Mouse (Mus musculus): Measurements from ENCODE around the gene Cabp7.
"Not testable (repeated sequence)": the region's sequence is repeated elsewhere in the genome, so short reads cannot be mapped to it uniquely, and the experiment has no call there.

Gene Cabp7

GRCm38 (mm10) chr11:4747285-4747684 lies 707 bp upstream of the Cabp7 start:
- no peak for DNase-seq (ENCODE audit: low spot score in 2 of 2)

GRCm38 (mm10) chr11:4745969-4746368 lies 609 bp downstream of the Cabp7 start:
- no peak for DNase-seq (ENCODE audit: low spot score in 2 of 2)

GRCm38 (mm10) chr11:4744691-4745090 lies 1.9 kb downstream of the Cabp7 start:
- DNase-seq (ENCODE audit: low spot score in 2 of 2): no peak

GRCm38 (mm10) chr11:4740785-4741184 lies 5.8 kb downstream of the Cabp7 start:
- no peak for DNase-seq (ENCODE audit: low spot score in 2 of 2)

GRCm38 (mm10) chr11:4738719-4739118 lies 7.9 kb downstream of the Cabp7 start:
- DNase-seq (ENCODE audit: low spot score in 2 of 2): no peak

GRCm38 (mm10) chr11:4737682-4738081 lies 8.9 kb downstream of the Cabp7 start:
- no peak for DNase-seq (ENCODE audit: low spot score in 2 of 2)

GRCm38 (mm10) chr11:4736355-4736754 lies 10.2 kb downstream of the Cabp7 start:
- no peak for DNase-seq (ENCODE audit: low spot score in 2 of 2)

- DNase-seq (ENCODE audit: low spot score in 2 of 2): no peak
These were observed 12.4 kb downstream of the Cabp7 start for GRCm38 (mm10) chr11:4734179-4734578.

GRCm38 (mm10) chr11:4731781-4732180 lies 14.8 kb downstream of the Cabp7 start:
- DNase-seq (ENCODE audit: low spot score in 2 of 2): no peak

GRCm38 (mm10) chr11:4730913-4731312 lies 15.7 kb downstream of the Cabp7 start:
- DNase-seq (ENCODE audit: low spot score in 2 of 2): no peak

GRCm38 (mm10) chr11:4730096-4730495 lies 16.5 kb downstream of the Cabp7 start:
- DNase-seq (ENCODE audit: low spot score in 2 of 2): no peak

- no peak for DNase-seq (ENCODE audit: low spot score in 2 of 2)
These were observed 17.0 kb downstream of the Cabp7 start for GRCm38 (mm10) chr11:4729603-4730002.

- DNase-seq (ENCODE audit: low spot score in 2 of 2): no peak
These were observed 24.9 kb downstream of the Cabp7 start for GRCm38 (mm10) chr11:4721728-4722127.

GRCm38 (mm10) chr11:4720900-4721580 lies 25.5 kb downstream of the Cabp7 start:
- no peak for DNase-seq (ENCODE audit: low spot score in 2 of 2)

- no peak for DNase-seq (ENCODE audit: low spot score in 2 of 2)
These were observed 26.2 kb downstream of the Cabp7 start for GRCm38 (mm10) chr11:4720393-4720792.

- DNase-seq (ENCODE audit: low spot score in 2 of 2): no peak
These were observed 26.6 kb downstream of the Cabp7 start for GRCm38 (mm10) chr11:4719961-4720360.

- DNase-seq (ENCODE audit: low spot score in 2 of 2): no peak
These were observed 28.0 kb downstream of the Cabp7 start for GRCm38 (mm10) chr11:4718548-4718947.

GRCm38 (mm10) chr11:4716530-4717236 lies 29.9 kb downstream of the Cabp7 start:
- no peak for DNase-seq (ENCODE audit: low spot score in 2 of 2)

GRCm38 (mm10) chr11:4715596-4715995 lies 31.0 kb downstream of the Cabp7 start:
- no peak for DNase-seq (ENCODE audit: low spot score in 2 of 2)

- no peak for DNase-seq (ENCODE audit: low spot score in 2 of 2)
These were observed 31.9 kb downstream of the Cabp7 start for GRCm38 (mm10) chr11:4714727-4715126.

GRCm38 (mm10) chr11:4712822-4713221 lies 33.8 kb downstream of the Cabp7 start:
- DNase-seq (ENCODE audit: low spot score in 2 of 2): no peak

GRCm38 (mm10) chr11:4710188-4710587 lies 36.4 kb downstream of the Cabp7 start:
- not testable (repeated sequence) for DNase-seq (ENCODE audit: low spot score in 2 of 2)

GRCm38 (mm10) chr11:4705178-4705577 lies 41.4 kb downstream of the Cabp7 start:
- DNase-seq (ENCODE audit: low spot score in 2 of 2): no peak
